Mouse (Mus musculus) embryonic facial prominence, embryonic 11.5 days (tissue): ENCODE data around the gene Npw. TPM values are rescaled to one million over a fixed set of nuclear protein-coding genes. Genes with fewer than 3 reads are reported as not detected.
A peak's percentile ranks its signal among the peaks of the same experiment; 100 is the strongest.

ENCODE experiments used
- ATAC-seq: fragments of 200-750 bp; cut with Nextera tagmentation; replicated peaks from 2 replicates; pipeline ENCODE4 v1.8.0; 2017; ENCODE audit warnings: low read depth; ENCODE audit not compliant: insufficient number of reproducible peaks, low FRiP score, low TSS enrichment
- DNase-seq: peaks from one replicate; pipeline ENCODE4 v3.0.0-alpha.2; 2015; ENCODE audit warnings: low spot score
- H3K27ac ChIP-seq: fragments of 300-500 bp; sonication (generic); replicated peaks from 2 replicates; pipeline ENCODE4 v1.5.1; 2014; ENCODE audit warnings: mild to moderate bottlenecking, low read depth, low read length, control low read depth
- H3K27me3 ChIP-seq: fragments of 300-500 bp; sonication (generic); 2 replicates; pipeline ENCODE4 v1.6.1; 2014; ENCODE audit warnings: mild to moderate bottlenecking, low read length, moderate library complexity, mixed read lengths; ENCODE audit not compliant: control insufficient read depth, insufficient read depth
- H3K36me3 ChIP-seq: fragments of 300-500 bp; sonication (generic); replicated peaks from 2 replicates; pipeline ENCODE4 v1.6.1; 2014; ENCODE audit warnings: low read depth, mild to moderate bottlenecking, low read length, moderate library complexity, mixed read lengths; ENCODE audit not compliant: control insufficient read depth, insufficient read depth
- H3K4me1 ChIP-seq: fragments of 300-500 bp; sonication (generic); 2 replicates; pipeline ENCODE4 v1.6.1; 2014; ENCODE audit warnings: low read length, mixed read lengths; ENCODE audit not compliant: control insufficient read depth, insufficient read depth
- H3K4me2 ChIP-seq: fragments of 300-500 bp; sonication (generic); 2 replicates; pipeline ENCODE4 v1.6.1; 2014; ENCODE audit warnings: low read depth, mild to moderate bottlenecking, control low read depth, low read length, moderate library complexity
- H3K4me3 ChIP-seq: fragments of 300-500 bp; sonication (generic); 2 replicates; pipeline ENCODE4 v1.5.1; 2014; ENCODE audit warnings: low read depth, low read length, control low read depth
- H3K9ac ChIP-seq: fragments of 300-500 bp; sonication (generic); replicated peaks from 2 replicates; pipeline ENCODE4 v1.6.1; 2014; ENCODE audit warnings: mild to moderate bottlenecking, control low read depth, low read length
- H3K9me3 ChIP-seq: fragments of 300-500 bp; sonication (generic); replicated peaks from 2 replicates; pipeline ENCODE4 v1.6.1; 2016; ENCODE audit warnings: mild to moderate bottlenecking, low read length, inconsistent platforms, mixed read lengths; ENCODE audit not compliant: control insufficient read depth
- WGBS: fragments of 180-500 bp; shearing (Covaris S2); extraction: QIAGEN DNeasy Blood & Tissue Kit; methylation state at CpG from one replicate; pipeline ENCODE4 v1.1.7; 2014; 5-methylcytosine and 5-hydroxymethylcytosine counted together
- polyA plus RNA-seq: library from polyadenylated mRNA; unstranded; fragments of >200 nt; fragmentation: Nextera tagmentation; extraction: Ambion mirVana; gene quantifications from 2 replicates; pipeline ENCODE4 v1.2.1, GENCODE M21; 2014

The Npw gene
- polyA plus RNA-seq, 1 experiment from 2014 or later = 0.48 TPM

DNA sequence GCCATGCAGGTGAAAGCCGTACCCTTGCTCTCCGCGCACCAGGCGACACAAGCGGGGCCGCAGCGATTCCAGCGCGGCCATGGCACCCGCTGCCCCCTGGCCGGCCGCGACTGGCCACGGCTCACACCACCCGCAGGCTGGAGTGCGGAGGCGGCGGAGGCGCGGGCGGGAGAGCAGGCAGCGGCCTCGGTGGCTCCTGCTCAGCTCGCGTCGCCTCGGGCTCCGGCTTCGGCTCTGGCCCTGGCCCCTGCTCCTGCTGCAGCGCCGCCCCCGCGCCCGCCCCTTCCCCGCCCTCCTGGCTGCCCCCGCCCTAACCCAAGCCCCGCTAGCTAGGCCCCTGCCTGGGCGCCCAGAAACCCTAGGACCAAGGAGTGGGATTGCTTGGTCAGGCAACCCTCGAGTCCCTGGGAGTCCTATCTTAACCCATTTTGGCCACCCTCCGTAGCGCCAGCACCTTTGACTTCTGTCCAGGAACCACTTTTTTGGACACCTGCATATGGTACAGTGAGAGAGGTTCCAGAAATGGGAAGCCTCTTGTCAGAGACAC is 8.1 kb downstream of the Npw start, which contains the start of gene Slc9a3r2:
Gene Slc9a3r2, minus strand, starts transcription at position 258 of the 547 bp plus-strand sequence.
- ATAC-seq = peak; percentile 63

DNA sequence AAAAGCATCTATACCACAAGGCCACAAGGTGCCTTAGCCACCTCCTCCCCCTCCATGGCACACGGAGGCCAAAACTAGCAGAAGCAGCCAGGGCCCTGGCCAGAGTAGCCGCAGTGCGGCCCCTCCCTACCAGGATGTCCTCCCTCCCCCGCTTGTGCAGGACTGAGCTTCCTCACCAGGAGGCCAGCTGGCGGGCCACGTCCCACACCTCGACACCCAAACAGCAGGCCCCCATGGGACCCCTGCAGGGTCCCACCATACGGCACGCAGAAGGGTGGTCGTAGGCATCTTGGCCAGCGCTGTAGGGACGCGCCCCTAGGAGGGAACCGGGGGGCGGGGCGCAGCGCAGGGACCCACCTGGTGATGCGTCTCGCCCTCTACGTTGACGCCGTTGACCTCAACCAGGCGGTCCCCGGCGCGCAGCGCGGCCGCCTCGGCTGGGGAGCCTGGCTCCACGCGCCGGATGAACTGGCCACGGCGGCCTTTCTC is 8.6 kb downstream of the Npw start:
- peaks cover 4% of the 10 kb centered on the region for H3K4me1 ChIP-seq
- H3K27ac ChIP-seq = no peak overlapping the region
- H3K36me3 ChIP-seq = no peaks in the 10 kb centered on the region; the same call in 1 of the 2 replicates
- peak; percentile 36 for DNase-seq
- peak overlapping the region; percentile 99 for H3K4me2 ChIP-seq
- H3K27me3 ChIP-seq = no peaks in the 10 kb centered on the region
- 0 out of 2 replicates have a peak, but pooled peaks have one; percentile 35 for ATAC-seq
- 0% methylated on average over 35 of the region's 35 CpGs for WGBS
- peak overlapping the region; percentile 74 for H3K4me3 ChIP-seq
- no peaks in the 10 kb centered on the region for H3K9me3 ChIP-seq
- H3K9ac ChIP-seq = peak overlapping the region; percentile 87

More for the DNA sequence above, 8.1 kb downstream of the Npw start, which contains the start of gene Slc9a3r2:
- Histone ChIP-seq H3K27ac (no peak within 1 kb of the TSS), H3K27me3 (no peaks in the 10 kb centered on the region), H3K4me1 (peaks cover 3% of the 10 kb centered on the region; the same call in 1 of the 2 replicates), H3K4me3 (peak within 1 kb of the TSS; percentile 74), H3K9ac (peak within 1 kb of the TSS; percentile 87), H3K4me2 (peak within 1 kb of the TSS; percentile 99), H3K9me3 (no peaks in the 10 kb centered on the region), H3K36me3 (no peaks in the 10 kb centered on the region; the same call in 1 of the 2 replicates)
- peak; percentile 72 for DNase-seq
- 0% methylated on average over 39 of the region's 41 CpGs for WGBS

DNA sequence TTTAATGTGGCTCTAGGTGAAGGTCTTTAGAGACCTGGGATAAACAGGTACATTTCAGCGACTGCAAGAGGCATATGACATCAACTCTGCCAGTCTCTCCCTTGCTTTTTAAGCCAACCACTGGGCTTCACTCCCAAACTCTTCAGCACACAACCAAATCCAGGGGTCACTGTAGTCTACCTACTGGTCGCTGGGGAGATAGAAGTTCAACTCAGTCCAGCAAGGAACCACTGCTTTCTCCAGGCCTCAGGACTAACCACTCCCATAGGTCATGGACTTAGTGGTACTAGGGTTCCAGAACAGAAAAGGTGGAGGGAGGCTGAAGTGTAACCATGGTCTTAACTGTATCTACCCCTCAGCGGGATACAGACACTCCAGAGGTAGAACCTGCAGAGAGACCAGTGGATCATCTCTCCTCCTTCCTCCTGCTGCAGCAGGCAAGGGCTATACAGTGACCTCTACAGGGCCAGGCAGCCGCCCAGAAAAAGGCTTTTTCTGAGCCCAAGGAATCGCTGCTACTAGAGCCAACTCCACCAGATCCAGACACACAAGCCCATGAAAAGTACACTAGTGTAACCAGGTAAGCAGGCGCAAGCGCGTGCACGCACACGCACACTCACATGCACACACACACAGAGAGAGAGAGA is 9.4 kb downstream of the Npw start:
- Histone ChIP-seq H3K4me2 (peak overlapping the region; percentile 99), H3K4me1 (peaks cover 10% of the 10 kb centered on the region), H3K27me3 (no peaks in the 10 kb centered on the region), H3K9ac (no peak overlapping the region; the same call in 1 of the 2 replicates), H3K27ac (no peak overlapping the region), H3K36me3 (no peaks in the 10 kb centered on the region; the same call in 1 of the 2 replicates), H3K4me3 (peak overlapping the region; percentile 74; the same call in 1 of the 2 replicates), H3K9me3 (no peaks in the 10 kb centered on the region)
- ATAC-seq (no peak), DNase-seq (no peak)
- WGBS = 73% methylated on average over 10 of the region's 10 CpGs

DNA sequence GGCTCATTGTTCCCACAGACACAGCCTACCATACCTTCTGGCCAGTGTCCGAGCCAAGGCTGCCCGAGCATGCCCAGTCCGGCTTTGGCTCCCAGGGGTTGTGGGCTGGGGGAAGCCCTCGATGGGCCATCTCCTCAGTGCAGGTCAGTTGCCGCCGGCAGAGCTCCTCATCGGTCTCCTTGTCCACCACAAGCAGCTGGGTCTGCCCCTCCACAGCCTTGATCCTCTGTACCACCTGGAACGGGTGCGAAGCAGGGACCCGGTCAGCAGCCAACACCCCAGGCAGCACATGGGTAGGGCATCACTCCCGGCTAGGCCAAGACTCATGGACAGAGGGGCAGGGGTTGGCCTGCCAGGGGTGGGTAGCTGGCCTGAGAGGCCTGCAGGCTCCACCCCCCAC is 10.8 kb downstream of the Npw start:
- 75% methylated on average over 11 of the region's 11 CpGs for WGBS
- Histone ChIP-seq H3K4me3 (no peak overlapping the region), H3K36me3 (no peaks in the 10 kb centered on the region; the same call in 1 of the 2 replicates), H3K27me3 (no peaks in the 10 kb centered on the region), H3K9ac (no peak overlapping the region), H3K27ac (no peak overlapping the region), H3K4me2 (peak overlapping the region; percentile 13; the same call in 1 of the 2 replicates), H3K9me3 (no peaks in the 10 kb centered on the region), H3K4me1 (peaks cover 10% of the 10 kb centered on the region)
- DNase-seq (no peak), ATAC-seq (no peak)

DNA sequence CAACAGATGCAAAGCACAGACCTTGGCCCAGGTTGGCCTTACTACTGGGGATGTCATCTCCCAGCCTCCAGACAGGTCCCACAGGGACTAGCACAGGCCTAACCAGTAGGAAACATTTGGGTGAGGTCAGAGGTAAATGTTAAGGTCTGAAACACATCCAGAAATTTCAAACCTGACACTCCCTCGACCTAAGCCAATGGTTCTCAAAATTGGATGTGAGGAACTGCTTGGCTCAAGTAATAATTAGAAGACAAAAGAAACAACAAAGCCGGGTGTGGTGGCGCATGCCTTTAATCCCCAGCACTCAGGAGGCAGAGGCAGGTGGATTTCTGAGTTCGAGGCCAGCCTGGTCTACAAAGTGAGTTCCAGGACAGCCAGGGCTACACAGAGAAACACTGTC is 11.9 kb downstream of the Npw start:
- Histone ChIP-seq H3K36me3 (no peaks in the 10 kb centered on the region; the same call in 1 of the 2 replicates), H3K4me1 (peaks cover 10% of the 10 kb centered on the region), H3K4me3 (no peak overlapping the region), H3K27ac (no peak overlapping the region), H3K27me3 (no peaks in the 10 kb centered on the region), H3K9ac (no peak overlapping the region), H3K4me2 (no peak overlapping the region), H3K9me3 (no peaks in the 10 kb centered on the region)
- WGBS = 88% methylated on average over 4 of the region's 4 CpGs
- no peak for DNase-seq
- ATAC-seq = no peak

DNA sequence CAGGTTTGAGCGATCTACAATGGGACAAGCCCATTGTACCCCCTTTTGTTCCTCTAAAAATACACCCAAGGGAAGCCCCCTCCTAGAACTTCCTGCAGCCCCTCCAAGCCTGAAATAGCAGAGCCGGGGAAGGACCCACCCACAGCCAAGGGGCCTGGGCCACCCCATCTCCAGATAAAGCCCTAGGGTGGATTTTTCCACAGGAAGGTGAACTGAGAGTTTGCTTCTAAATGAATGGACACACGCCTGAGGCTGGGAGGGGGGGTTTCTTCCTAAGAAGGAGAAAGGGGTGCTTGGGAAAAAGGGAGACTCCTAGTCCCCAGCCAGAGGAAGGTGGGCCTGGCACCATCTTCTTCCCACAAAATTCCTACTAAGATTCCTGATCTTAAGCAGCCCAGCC is 12.3 kb downstream of the Npw start:
- Histone ChIP-seq H3K4me2 (no peak overlapping the region; the same call in 1 of the 2 replicates), H3K9me3 (no peaks in the 10 kb centered on the region), H3K27ac (no peak overlapping the region), H3K4me3 (no peak overlapping the region), H3K4me1 (peaks cover 10% of the 10 kb centered on the region), H3K36me3 (no peaks in the 10 kb centered on the region; the same call in 1 of the 2 replicates), H3K27me3 (no peaks in the 10 kb centered on the region), H3K9ac (no peak overlapping the region)
- DNase-seq (no peak), ATAC-seq (no peak)
- 78% methylated on average over 3 of the region's 3 CpGs for WGBS

DNA sequence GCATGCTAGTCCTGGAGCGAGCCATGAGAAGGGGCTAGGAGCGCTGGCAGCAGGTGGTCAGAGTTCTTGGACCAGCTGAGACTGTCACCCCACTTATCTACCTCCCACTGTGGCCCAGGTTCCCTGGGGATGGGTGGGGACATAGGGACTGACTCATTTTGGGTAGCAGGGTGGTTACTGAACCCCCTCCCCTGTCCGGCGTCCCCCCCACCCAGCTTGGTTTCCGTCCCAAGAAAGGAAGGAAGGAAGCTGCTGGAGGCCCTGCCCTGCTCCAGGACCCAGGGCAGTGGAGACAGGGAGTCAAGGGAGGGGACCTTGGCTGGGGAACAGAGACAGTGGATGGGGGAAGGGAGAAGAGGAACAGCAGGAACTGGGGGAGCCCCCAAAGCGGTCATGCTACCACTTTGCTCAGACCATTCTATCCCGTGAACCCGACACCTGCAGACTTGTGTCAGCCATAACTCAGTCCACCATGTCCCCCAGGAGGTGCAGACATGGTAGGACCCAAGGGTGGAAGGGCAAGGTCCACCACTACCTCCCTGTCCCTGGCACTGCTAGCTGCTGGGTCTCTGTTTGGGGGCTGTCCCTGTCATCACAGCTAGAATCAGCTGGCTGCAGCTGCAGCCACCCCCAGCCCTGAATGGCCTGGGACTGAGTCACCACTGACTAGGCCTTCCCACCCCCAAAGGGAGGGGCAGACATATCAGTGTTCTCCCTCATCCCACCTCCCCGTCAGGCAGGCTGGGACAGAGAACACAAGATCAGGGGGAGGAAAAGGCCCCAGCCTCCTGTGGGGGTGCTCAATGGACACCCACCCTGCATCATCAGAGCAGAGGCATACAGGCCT is 13.2 kb downstream of the Npw start:
- Histone ChIP-seq H3K4me2 (no peak overlapping the region), H3K4me3 (no peak overlapping the region), H3K27me3 (no peaks in the 10 kb centered on the region), H3K27ac (no peak overlapping the region), H3K9ac (peak overlapping the region; percentile 1; the same call in 1 of the 2 replicates), H3K4me1 (peaks cover 12% of the 10 kb centered on the region), H3K36me3 (no peaks in the 10 kb centered on the region; the same call in 1 of the 2 replicates), H3K9me3 (no peaks in the 10 kb centered on the region)
- WGBS = 77% methylated on average over 9 of the region's 9 CpGs
- no peak for ATAC-seq
- no peak for DNase-seq
